Mouse (Mus musculus) heart, adult 2 months (tissue): ENCODE data around the gene Adamts9.

Source experiments
- CTCF ChIP-seq: fragments of 200-600 bp; IDR thresholded peaks from 2 replicates; pipeline ENCODE4 v1.8.1; 2022; ENCODE audit warnings: antibody characterized with exemption, mild to moderate bottlenecking, moderate library complexity
- EP300 ChIP-seq: fragments of 200-500 bp; IDR thresholded peaks from 2 replicates; pipeline ENCODE4 v1.6.1; 2011; ENCODE audit warnings: low read depth, low read length, control low read depth; ENCODE audit not compliant: insufficient read depth
- POLR2A ChIP-seq: fragments of 200-500 bp; IDR thresholded peaks from 2 replicates; pipeline ENCODE4 v1.6.1; 2011; ENCODE audit warnings: mild to moderate bottlenecking, low read depth, low read length, control low read depth; ENCODE audit not compliant: insufficient read depth

DNA sequence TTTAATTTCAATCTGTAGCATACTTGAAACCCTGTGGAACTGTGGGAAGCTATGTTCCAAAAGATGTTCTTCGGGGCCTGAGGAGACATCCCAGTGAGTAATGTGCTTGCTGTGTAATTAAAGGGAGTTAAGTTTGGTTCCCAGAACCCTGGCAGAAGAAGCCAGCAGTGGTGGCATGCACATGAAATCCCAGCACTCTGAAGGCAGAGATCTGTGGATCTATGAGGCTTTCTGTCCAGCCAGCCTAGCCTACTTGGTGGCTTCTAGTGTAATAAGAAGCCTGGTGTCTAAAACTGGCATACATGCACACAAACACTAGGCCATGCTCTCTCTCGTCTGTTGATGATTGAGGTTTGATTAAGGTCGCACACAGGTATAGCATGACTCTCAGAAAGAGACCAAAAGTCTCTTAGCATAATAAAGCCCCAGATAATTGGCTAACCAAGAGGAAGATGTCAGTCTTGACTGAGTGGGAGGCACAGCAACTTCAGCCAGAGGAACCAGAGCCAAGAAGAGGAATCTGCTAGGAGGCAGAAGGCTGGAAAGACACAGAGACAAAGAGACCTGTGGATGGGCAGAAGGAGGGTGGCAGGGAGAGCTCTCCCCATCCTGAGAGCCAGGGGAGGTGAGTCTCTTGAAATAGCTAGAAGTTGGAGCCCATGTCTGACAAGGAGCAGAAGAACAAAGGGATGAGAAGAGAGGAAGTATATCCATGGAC, 138.9 kb downstream of the Adamts9 start:
- TF ChIP-seq CTCF (no peak), EP300 (no peak), POLR2A (no peak)
